27 mouse cellular contexts compared by ENCODE assay signal in genomic region chr15:83546029-83546428, GRCm38 (mm10). TPM values are rescaled to one million over a fixed set of nuclear protein-coding genes. Genes with fewer than 3 reads are reported as not detected.
"Had no signal": no experiment of that assay in that cellular context is flagged by ENCODE, and none has a peak within 500 bp of the region (broad histone marks: within the 10 kb centered on the region; RNA-seq: fewer than 3 reads in every experiment).

No protein-coding gene starts in this region.

- DNase-seq: kidney, adult 2 months; kidney, postnatal 25 days; layer of hippocampus, adult 9-11 months; layer of hippocampus, postnatal 36 days; left cerebral cortex, postnatal 4 days; lung, adult 18-20 months; lung, postnatal 10 days; lung, postnatal 36 days; midbrain, embryonic 14.5 days; right cerebral cortex, adult 18-20 months; right cerebral cortex, postnatal 14 days; right cerebral cortex, postnatal 4 days; thymus, adult 2 months; thymus, postnatal 14 days had no signal

- H3K27ac ChIP-seq: kidney, postnatal 0 days; layer of hippocampus, adult 2 months; left cerebral cortex, adult 2 months; limb, embryonic 12.5 days; limb, embryonic 15.5 days; liver, embryonic 14.5 days; lung, embryonic 15.5 days; midbrain, embryonic 10.5 days; neural tube, embryonic 12.5 days; neural tube, embryonic 15.5 days; stomach, postnatal 0 days had no signal

- H3K4me3 ChIP-seq: layer of hippocampus, adult 2 months; left cerebral cortex, adult 2 months; limb, embryonic 12.5 days; limb, embryonic 15.5 days; lung, embryonic 15.5 days; megakaryocyte, embryonic 14.5 days; midbrain, embryonic 10.5 days; neural tube, embryonic 12.5 days; neural tube, embryonic 15.5 days had no signal

- H3K9ac ChIP-seq: limb, embryonic 12.5 days; limb, embryonic 15.5 days; liver, embryonic 14.5 days; lung, embryonic 15.5 days; neural tube, embryonic 12.5 days; neural tube, embryonic 15.5 days had no signal

- H3K4me2 ChIP-seq: limb, embryonic 12.5 days; limb, embryonic 15.5 days; lung, embryonic 15.5 days; neural tube, embryonic 12.5 days; neural tube, embryonic 15.5 days had no signal

- H3K4me1 ChIP-seq: limb, embryonic 12.5 days; limb, embryonic 15.5 days; lung, embryonic 15.5 days; neural tube, embryonic 12.5 days; neural tube, embryonic 15.5 days had no signal

- H3K9me3 ChIP-seq: limb, embryonic 12.5 days; limb, embryonic 15.5 days; lung, embryonic 15.5 days; megakaryocyte, embryonic 14.5 days; midbrain, embryonic 10.5 days; neural tube, embryonic 12.5 days; neural tube, embryonic 15.5 days had no signal

- H3K27me3 ChIP-seq: limb, embryonic 12.5 days; limb, embryonic 15.5 days; lung, embryonic 15.5 days; neural tube, embryonic 12.5 days; neural tube, embryonic 15.5 days had no signal

RNA-seq across cellular contexts. Expression of gene Bik, which starts 19.4 kb away (rescaled TPM):
- total RNA-seq: layer of hippocampus, adult 2 months; left cerebral cortex, postnatal 10 days; left cerebral cortex, postnatal 4 days had no signal
